Mouse (Mus musculus): Measurements from ENCODE around the gene Olfr935. TPM values are rescaled to one million over a fixed set of nuclear protein-coding genes. Genes with fewer than 3 reads are reported as not detected.

Olfr935 gene
- total RNA-seq (2021), result not detected
- long read RNA-seq, experiment 1, result 0 reads
- long read RNA-seq, experiment 2, result 0 reads

DNA sequence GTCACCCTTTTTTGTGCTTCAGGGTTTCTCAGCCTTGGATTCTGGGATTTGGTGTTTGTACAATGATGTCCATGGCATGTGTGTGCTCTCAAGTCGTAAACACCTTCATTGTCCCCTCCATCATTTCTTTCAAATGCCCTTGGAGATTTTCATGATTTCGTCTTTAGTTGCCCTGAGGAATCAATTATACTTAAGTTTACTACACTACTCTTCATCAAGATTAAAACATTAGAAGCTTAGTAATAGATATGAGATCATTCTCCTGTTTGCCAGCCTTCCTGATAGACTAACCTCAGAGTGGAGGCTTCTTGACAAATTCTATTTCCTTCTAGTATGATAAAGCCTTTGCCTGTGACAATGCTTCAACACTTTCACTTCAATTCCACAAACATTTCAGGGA, at the start of gene Olfr935:
Gene Olfr935, minus strand, starts transcription at position 101 of the 400 bp plus-strand sequence.
- no peak for DNase-seq (ENCODE audit: low spot score in 2 of 2)
- Histone ChIP-seq H3K27ac (no peak within 1 kb of the TSS), H3K4me3 (no peak within 1 kb of the TSS)
- TF ChIP-seq CTCF (conservative IDR thresholded peaks at IDR 0.05), result no peak

- no peak for DNase-seq (ENCODE audit: low spot score in 2 of 2)
- no peak for TF ChIP-seq CTCF (conservative IDR thresholded peaks at IDR 0.05)
- H3K27ac ChIP-seq, result no peak within 1 kb of the TSS
- H3K4me3 ChIP-seq, result no peak within 1 kb of the TSS
Observed at GRCm38 (mm10) chr9:39023277-39023676, 23.8 kb upstream of the Olfr935 start, which contains the start of gene Olfr146. Gene Olfr146 (minus strand): TSS chr9:39023377.

GRCm38 (mm10) chr9:38988215-38988614, 11.3 kb downstream of the Olfr935 start, which contains the start of gene Olfr934:
Gene Olfr934 (minus strand): TSS chr9:38988315.
- TF ChIP-seq CTCF (conservative IDR thresholded peaks at IDR 0.05), result no peak
- DNase-seq (ENCODE audit: low spot score in 2 of 2), result no peak

GRCm38 (mm10) chr9:38972013-38972412, 27.5 kb downstream of the Olfr935 start, which contains the start of gene Olfr933:
Gene Olfr933 (plus strand): TSS chr9:38972313.
- no peak for TF ChIP-seq CTCF (conservative IDR thresholded peaks at IDR 0.05)
- H3K4me3 ChIP-seq, result no peak within 1 kb of the TSS
- H3K27ac ChIP-seq, result no peak within 1 kb of the TSS
- no peak for DNase-seq (ENCODE audit: low spot score in 2 of 2)

More at GRCm38 (mm10) chr9:38988215-38988614, 11.3 kb downstream of the Olfr935 start, which contains the start of gene Olfr934:
- H3K4me3 ChIP-seq, result no peak within 1 kb of the TSS
- no peak within 1 kb of the TSS for H3K27ac ChIP-seq

DNA sequence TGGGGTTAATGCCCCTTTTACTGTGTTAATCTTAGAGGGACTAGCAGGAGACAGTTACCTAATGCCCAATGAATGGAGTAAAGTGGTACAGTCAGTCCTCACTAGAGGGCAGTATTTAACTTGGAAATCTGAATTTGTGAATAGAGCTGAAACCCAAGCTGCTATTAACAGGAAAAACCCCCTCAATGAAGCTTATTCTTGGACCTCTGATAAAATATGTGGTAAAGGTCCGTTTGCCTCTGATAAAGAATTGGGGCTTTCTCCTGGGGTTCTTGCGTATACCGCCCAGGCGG, 45.4 kb downstream of the Olfr935 start:
- DNase-seq (ENCODE audit: low spot score in 2 of 2), result no peak
- peak; percentile 64 for TF ChIP-seq CTCF (conservative IDR thresholded peaks at IDR 0.05)
- no peak overlapping the region for H3K4me3 ChIP-seq
- H3K27ac ChIP-seq, result peak overlapping the region; percentile 51; the same call in 1 of the 2 replicates

- no peak for TF ChIP-seq CTCF (conservative IDR thresholded peaks at IDR 0.05)
- peak overlapping the region; percentile 51 for H3K27ac ChIP-seq
- DNase-seq (ENCODE audit: low spot score in 2 of 2), result peak; percentile 17 to 54
- no peak overlapping the region for H3K4me3 ChIP-seq
Observed at GRCm38 (mm10) chr9:38953401-38954123, 45.9 kb downstream of the Olfr935 start.

Small RNAs within 50 kb of the gene (microRNA-seq; reads per million reads assigned to microRNA genes)
- 0 reads per million in 2 experiments for gene Gm25529

Other genes with a start within 250 kb of the Olfr935 start
- gene Olfr920, start 247.4 kb downstream of the Olfr935 start, total RNA-seq (2021), result under 1 TPM; 0.05 to 0.10 TPM
- not detected for gene Olfr921, start 226.6 kb downstream of the Olfr935 start, total RNA-seq (2021)
- gene Olfr922, start 185.1 kb downstream of the Olfr935 start, total RNA-seq (2021), result not detected
- gene Olfr923, start 173.1 kb downstream of the Olfr935 start, total RNA-seq (2021), result not detected
- not detected for gene Olfr924, start 155.2 kb downstream of the Olfr935 start, total RNA-seq (2021)
- not detected for gene Olfr26, start 144.6 kb downstream of the Olfr935 start, total RNA-seq (2021)
- not detected for gene Olfr926, start 122.6 kb downstream of the Olfr935 start, total RNA-seq (2021)
- not detected for gene Olfr930, start 69.9 kb downstream of the Olfr935 start, total RNA-seq (2021)
- gene Olfr933, start 27.4 kb downstream of the Olfr935 start, total RNA-seq (2021), result not detected
- gene Olfr934, start 11.4 kb downstream of the Olfr935 start, total RNA-seq (2021), result not detected
- not detected for gene Olfr146, start 23.7 kb upstream of the Olfr935 start, total RNA-seq (2021)
- not detected for gene Olfr937, start 65.3 kb upstream of the Olfr935 start, total RNA-seq (2021)
- gene Olfr938, start 79.2 kb upstream of the Olfr935 start, total RNA-seq (2021), result not detected
- gene Olfr27, start 128.4 kb upstream of the Olfr935 start, total RNA-seq (2021), result not detected
- gene Olfr943, start 166.6 kb upstream of the Olfr935 start, total RNA-seq (2021), result not detected
- not detected for gene Olfr944, start 202.2 kb upstream of the Olfr935 start, total RNA-seq (2021)

Measured in layer of hippocampus, adult 2 months (tissue).